Mouse (Mus musculus): ENCODE data around the gene Angel1.

Gene Angel1

GRCm38 (mm10) chr12:86679546-86679930 is 46.7 kb downstream of the Angel1 start:
- DNase-seq (ENCODE audit: low read depth, low spot score): no peak

GRCm38 (mm10) chr12:86678591-86679545 is 47.4 kb downstream of the Angel1 start, which contains the start of gene Vash1:
TSS of gene Vash1 (plus strand) at chr12:86678700.
- peak; percentile 71 for DNase-seq (ENCODE audit: low read depth, low spot score)

- no peak for DNase-seq (ENCODE audit: low read depth, low spot score)
Observed at GRCm38 (mm10) chr12:86672507-86672906, 53.8 kb downstream of the Angel1 start.

- DNase-seq (ENCODE audit: low read depth, low spot score): no peak
Observed at GRCm38 (mm10) chr12:86672105-86672504, 54.2 kb downstream of the Angel1 start.

- DNase-seq (ENCODE audit: low read depth, low spot score): no peak
Observed at GRCm38 (mm10) chr12:86668404-86668803, 57.9 kb downstream of the Angel1 start.

GRCm38 (mm10) chr12:86665656-86666055 is 60.6 kb downstream of the Angel1 start:
- no peak for DNase-seq (ENCODE audit: low read depth, low spot score)

- no peak for DNase-seq (ENCODE audit: low read depth, low spot score)
Observed at GRCm38 (mm10) chr12:86660466-86660865, 65.8 kb downstream of the Angel1 start.

- no peak for DNase-seq (ENCODE audit: low read depth, low spot score)
Observed at GRCm38 (mm10) chr12:86659447-86659968, 66.8 kb downstream of the Angel1 start.

- no peak for DNase-seq (ENCODE audit: low read depth, low spot score)
Observed at GRCm38 (mm10) chr12:86652570-86653041, 73.7 kb downstream of the Angel1 start.

- no peak for DNase-seq (ENCODE audit: low read depth, low spot score)
Observed at GRCm38 (mm10) chr12:86651301-86651860, 74.9 kb downstream of the Angel1 start.
